Mouse (Mus musculus) cerebellum, adult 8-10 months (tissue): ENCODE results near the gene Dusp22.

ENCODE experiments used
- DNase-seq: peaks from one replicate; pipeline ENCODE4 v3.0.0; 2022

Gene Dusp22

DNA sequence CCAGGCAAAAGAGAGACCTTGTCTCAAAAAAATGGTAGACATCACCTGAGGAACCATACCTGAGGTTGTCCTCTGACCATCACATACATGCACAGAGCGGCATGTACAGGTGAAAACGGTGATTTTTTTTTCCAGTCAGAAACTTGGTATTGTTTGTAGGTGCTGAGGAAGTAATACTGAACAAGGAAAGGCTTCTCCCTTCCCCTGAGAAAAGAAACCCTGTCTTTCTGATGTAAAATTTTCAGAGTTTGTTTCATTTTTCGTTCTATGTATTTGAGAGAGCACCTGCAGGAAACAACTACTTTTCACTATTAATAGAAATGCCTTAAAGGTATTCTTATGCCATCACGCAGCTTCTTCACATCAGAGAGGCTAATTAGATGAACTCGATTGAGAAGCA, 19.0 kb downstream of the Dusp22 start:
- no peak for DNase-seq

DNA sequence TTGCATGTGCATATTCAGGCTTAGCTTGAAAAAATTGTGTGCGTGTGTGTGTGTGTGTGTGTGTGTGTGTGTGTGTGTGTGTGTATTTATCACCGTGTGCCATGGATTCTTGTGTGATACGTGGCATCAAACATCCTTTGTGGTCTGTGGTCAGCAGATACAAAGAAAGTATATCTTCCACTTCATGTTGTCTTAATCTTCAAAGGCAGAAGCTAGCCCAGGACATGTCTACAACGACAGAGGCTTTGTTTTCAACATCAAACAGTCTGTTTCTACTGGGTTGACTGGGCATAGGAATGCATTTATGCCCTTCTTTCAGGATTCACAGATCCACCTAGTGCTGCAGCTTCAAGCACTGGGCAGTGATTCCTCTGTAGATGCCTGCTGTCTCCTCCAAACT, 22.1 kb downstream of the Dusp22 start:
- no peak for DNase-seq

- no peak for DNase-seq
Observed at GRCm38 (mm10) chr13:30682328-30682727, 22.5 kb downstream of the Dusp22 start.

- no peak for DNase-seq
Observed at GRCm38 (mm10) chr13:30684614-30685122, 24.9 kb downstream of the Dusp22 start.

DNA sequence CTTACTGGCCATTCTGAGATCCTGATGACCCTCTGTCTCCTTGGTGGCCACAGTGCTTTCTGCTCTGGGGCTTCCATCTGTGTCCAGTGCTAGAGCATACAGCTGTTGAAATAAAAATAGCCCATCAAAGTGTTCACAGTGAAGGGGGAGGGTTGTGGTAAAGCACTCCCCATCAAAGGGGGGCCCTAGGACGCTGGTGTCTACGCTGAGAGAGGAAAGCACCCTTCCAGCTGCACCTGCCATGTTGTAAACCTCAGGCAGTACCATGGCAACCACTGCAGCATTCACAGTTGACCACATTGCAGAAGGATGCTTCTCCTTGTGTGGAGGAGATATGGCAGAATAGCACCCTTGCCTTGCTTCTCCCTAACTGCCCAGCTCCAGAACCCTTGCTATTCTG, 26.2 kb downstream of the Dusp22 start:
- DNase-seq, result no peak

DNA sequence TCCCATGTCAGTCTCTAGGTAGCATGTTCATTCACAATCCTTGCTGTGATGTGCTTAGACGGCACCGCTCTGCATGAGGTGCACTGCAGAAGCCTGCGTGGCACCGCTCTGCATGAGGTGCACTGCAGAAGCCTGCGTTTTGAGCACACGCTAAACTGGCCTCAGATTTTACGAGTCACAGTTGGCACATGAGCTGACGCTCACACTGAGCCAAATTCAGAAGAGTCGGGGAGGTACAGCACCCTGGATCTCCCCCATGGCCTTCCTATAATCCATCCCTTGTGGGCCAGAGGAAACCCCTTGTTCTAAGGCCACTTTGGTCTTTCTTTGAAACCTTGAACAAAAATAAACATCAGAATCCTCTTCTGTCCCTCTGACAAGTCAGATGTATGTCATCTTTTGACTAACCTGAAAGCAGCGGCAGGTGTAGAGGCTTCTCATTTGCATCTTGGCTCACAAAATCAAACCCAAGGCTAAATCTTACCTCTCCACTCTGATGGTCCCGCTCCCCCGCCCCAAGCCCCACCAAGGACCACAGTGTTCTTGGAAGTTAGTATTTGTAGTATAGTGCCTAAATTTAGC, 28.3 kb downstream of the Dusp22 start:
- DNase-seq, result no peak

DNA sequence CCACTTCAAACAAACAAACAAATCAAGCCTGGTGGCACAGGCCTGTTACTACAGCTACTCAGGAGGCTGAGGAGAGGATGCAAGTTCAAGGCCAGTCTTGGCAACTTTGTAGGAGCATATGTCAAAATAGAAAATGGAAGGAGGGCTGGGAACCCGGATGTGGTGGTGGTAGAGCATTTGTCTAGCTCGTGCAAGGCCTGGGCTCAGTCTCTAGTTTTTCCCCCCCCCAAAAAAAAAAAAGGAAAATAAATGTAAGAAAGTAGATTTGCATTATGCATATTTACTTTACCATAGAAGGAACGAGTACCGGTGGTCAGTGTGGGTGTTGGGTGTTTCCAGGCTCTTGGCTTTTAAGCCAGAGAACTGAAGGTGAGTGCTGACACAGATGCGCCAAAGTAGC, 29.7 kb downstream of the Dusp22 start:
- DNase-seq, result no peak

GRCm38 (mm10) chr13:30691441-30692292, 31.9 kb downstream of the Dusp22 start:
- DNase-seq, result no peak

- DNase-seq, result no peak
Observed at GRCm38 (mm10) chr13:30692644-30693385, 33.0 kb downstream of the Dusp22 start.

- no peak for DNase-seq
Observed at GRCm38 (mm10) chr13:30695232-30695631, 35.4 kb downstream of the Dusp22 start.

DNA sequence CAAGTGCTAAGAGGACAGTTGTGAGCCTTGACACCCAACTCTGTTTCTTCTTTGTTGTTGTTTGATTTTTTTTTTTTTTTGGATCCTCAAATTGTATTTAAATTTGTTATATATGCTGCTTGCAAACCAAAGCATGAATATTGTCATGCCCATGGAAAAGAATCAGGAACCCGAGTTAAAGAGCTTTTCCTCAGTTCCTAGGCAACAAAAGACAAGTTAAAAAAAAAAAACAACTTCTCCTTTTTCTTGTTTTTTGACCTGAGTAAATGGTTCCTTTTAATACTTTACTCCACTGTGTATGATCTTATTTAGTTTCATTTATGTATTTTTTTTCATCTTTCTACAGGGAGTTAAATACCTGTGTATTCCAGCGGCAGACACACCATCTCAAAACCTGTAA, 36.1 kb downstream of the Dusp22 start:
- DNase-seq, result no peak

- DNase-seq, result no peak
Observed at GRCm38 (mm10) chr13:30697880-30698279, 38.1 kb downstream of the Dusp22 start.

DNA sequence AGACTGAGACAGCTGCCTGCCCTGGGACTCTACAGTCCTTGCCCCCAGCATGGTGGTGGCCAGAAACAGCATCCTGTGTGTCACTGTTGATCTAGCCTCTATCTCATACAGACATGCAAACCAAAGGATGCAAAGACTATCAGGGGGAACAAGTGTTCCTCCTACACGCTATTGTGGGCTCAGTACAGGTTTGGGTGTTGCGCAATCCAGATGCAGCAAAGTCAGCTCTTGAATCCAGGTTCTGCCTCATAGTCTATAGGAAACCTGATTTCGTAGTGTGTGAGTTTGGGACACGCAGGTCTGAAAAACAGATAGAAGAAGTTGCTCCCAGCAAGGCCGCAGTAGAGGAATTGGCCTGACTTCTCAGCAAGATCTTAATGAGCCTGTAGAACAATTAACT, 42.9 kb downstream of the Dusp22 start:
- DNase-seq, result no peak

DNA sequence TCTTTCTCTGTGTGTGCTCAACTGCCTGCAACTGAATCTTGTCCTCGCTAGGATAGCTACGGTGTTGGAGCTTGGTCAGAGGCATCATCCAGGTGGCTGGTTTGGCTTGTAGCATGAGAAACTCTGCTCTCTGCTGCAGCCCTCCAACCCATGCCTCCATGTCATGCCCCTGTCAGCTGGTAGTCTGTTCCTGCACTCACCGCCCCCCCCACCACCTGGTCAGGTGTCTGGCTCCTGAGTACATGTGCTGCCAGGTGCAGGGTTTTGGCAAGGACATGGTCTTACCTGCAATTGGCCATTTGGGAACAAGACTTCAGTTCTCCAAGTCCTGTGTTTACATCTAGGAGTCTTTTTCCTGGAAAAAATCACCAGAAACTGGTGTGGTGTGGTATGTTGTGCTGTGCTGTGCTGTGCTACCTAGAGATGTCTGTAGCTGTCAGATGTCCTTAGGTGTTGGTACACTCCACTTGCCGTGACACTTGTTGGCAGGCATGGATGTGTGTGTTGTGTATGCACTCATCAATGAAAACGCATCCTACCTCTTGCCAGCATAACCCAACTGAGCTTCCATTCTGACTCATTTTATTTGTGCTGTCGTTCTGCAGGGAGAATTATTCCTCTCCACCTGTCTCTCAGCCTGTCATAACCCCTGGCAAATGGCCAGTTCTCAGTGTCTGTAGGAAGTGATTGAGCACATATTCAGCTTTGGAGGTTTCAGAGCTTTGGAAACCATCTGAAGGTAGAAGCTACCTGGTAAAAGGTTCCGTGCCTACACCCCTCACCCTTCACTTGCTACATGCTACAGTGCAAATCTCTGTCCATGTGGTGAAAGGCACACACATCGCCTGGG, 44.7 kb downstream of the Dusp22 start:
- DNase-seq, result peak; percentile 9

DNA sequence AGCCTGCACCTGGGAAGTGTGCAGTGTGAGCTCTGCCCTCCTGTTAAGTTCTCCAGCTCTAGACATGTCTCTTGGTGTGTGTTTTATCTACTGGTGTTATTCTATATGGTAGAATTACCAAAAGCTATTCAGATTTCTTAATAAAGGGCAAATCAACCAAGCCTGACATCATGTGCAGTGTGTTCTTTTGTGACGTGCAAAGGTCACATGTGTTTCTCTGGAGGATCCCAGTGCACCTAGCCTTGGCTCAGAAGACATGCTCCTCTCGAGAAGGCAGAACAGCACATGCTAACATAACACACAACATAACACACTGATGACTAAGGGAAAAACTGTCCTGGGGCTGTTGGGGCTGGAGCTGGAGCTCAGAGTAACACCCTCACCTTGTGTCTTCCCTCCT, 51.3 kb downstream of the Dusp22 start:
- DNase-seq, result no peak

- no peak for DNase-seq
Observed at GRCm38 (mm10) chr13:30711711-30712110, 51.9 kb downstream of the Dusp22 start.

DNA sequence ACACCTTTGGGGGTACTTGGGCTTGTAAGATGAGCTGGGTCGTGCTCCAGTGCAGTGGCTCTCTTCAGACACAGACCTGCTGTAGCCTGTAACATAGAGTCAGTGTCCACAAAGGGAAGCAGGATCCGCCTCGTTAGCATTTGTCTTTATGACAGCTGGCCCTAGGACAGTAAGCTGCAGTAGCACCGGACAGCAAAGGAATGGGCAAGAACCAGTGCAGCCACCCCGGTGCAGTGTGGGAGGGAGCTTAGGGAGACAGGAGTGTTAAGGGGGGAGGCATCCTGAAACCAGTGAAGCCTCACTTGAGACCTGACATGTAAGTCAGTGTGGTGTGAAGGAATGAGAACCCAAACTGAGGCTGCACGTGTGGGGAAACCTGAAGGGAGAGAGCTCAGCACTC, 52.5 kb downstream of the Dusp22 start:
- DNase-seq, result no peak

DNA sequence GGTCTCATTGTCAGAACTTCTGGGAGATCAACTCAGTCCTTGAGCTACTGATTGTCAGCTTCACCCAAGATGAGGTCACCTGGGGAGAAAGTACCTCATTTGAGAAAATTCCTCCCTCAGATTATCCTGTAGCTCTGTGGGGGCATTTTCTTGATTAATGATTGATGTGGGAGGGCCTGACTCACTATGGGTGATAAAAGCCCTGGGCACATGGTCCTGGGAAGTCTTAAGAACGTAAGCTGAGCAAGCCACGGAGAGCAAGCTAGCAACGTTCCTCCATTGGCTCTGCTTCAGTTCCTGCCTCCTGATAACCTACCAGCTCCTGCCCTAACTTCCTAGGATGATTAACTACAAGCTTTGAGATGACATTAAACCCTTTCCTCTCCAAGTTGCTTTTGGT, 53.8 kb downstream of the Dusp22 start:
- no peak for DNase-seq

- no peak for DNase-seq
Observed at GRCm38 (mm10) chr13:30714552-30714951, 54.8 kb downstream of the Dusp22 start.

- no peak for DNase-seq
Observed at GRCm38 (mm10) chr13:30715060-30715459, 55.3 kb downstream of the Dusp22 start.

- DNase-seq, result no peak
Observed at GRCm38 (mm10) chr13:30715573-30715972, 55.8 kb downstream of the Dusp22 start.

GRCm38 (mm10) chr13:30716611-30717010, 56.8 kb downstream of the Dusp22 start:
- no peak for DNase-seq

GRCm38 (mm10) chr13:30722601-30723000, 62.8 kb downstream of the Dusp22 start:
- no peak for DNase-seq
